Mouse (Mus musculus) heart, embryonic 15.5 days (tissue): ENCODE measurements around the gene Bloc1s3. TPM values are rescaled to one million over a fixed set of nuclear protein-coding genes. Genes with fewer than 3 reads are reported as not detected.
"Not testable (repeated sequence)": the region's sequence is repeated elsewhere in the genome, so short reads cannot be mapped to it uniquely, and the experiment has no call there.

Experiments
- ATAC-seq: fragments of 200-750 bp; cut with Nextera tagmentation; replicated peaks from 2 replicates; pipeline ENCODE4 v1.8.0; 2017; ENCODE audit warnings: low read depth, moderate TSS enrichment; ENCODE audit not compliant: insufficient number of reproducible peaks, insufficient read depth, low FRiP score
- H3K27ac ChIP-seq: fragments of 300-500 bp; sonication (generic); 2 replicates; pipeline ENCODE4 v1.5.1; 2015; ENCODE audit warnings: mild to moderate bottlenecking, inconsistent platforms
- H3K27me3 ChIP-seq: fragments of 300-500 bp; sonication (generic); 2 replicates; pipeline ENCODE4 v1.6.1; 2015; ENCODE audit warnings: inconsistent platforms
- H3K36me3 ChIP-seq: fragments of 300-500 bp; sonication (generic); 2 replicates; pipeline ENCODE4 v1.6.1; 2015; ENCODE audit warnings: mild to moderate bottlenecking, inconsistent platforms
- H3K4me1 ChIP-seq: fragments of 300-500 bp; sonication (generic); replicated peaks from 2 replicates; pipeline ENCODE4 v1.6.1; 2015; ENCODE audit warnings: inconsistent platforms
- H3K4me2 ChIP-seq: fragments of 300-500 bp; sonication (generic); 2 replicates; pipeline ENCODE4 v1.6.1; 2015; ENCODE audit warnings: inconsistent platforms, mild to moderate bottlenecking, moderate library complexity
- H3K4me3 ChIP-seq: fragments of 300-500 bp; sonication (generic); 2 replicates; pipeline ENCODE4 v1.5.1; 2015; ENCODE audit warnings: mild to moderate bottlenecking, inconsistent platforms
- H3K9ac ChIP-seq: fragments of 300-500 bp; sonication (generic); 2 replicates; pipeline ENCODE4 v1.6.1; 2015; ENCODE audit warnings: mild to moderate bottlenecking, inconsistent platforms
- H3K9me3 ChIP-seq: fragments of 300-500 bp; sonication (generic); replicated peaks from 2 replicates; pipeline ENCODE4 v1.6.1; 2016; ENCODE audit warnings: inconsistent platforms
- WGBS: fragments of 180-500 bp; shearing (Covaris S2); methylation state at CpG from one replicate; pipeline ENCODE4 v1.1.7; 2015; ENCODE audit warnings: mixed read lengths; 5-methylcytosine and 5-hydroxymethylcytosine counted together
- polyA plus RNA-seq: library from polyadenylated mRNA; unstranded; fragments of >200 nt; fragmentation: Nextera tagmentation; extraction: Ambion mirVana; gene quantifications from 2 replicates; pipeline ENCODE4 v1.2.1, GENCODE M21; 2015

Gene Bloc1s3
- polyA plus RNA-seq, 1 experiment from 2014 or later: 1.7 TPM

- no peaks in the 10 kb centered on the region for H3K36me3 ChIP-seq
- ATAC-seq: no peak
- H3K27me3 ChIP-seq: peaks cover 9% of the 10 kb centered on the region
- no peaks in the 10 kb centered on the region for H3K9me3 ChIP-seq
- no peak overlapping the region for H3K4me3 ChIP-seq
- no peak overlapping the region for H3K27ac ChIP-seq
- H3K4me1 ChIP-seq: peaks cover 15% of the 10 kb centered on the region
- no peak overlapping the region for H3K4me2 ChIP-seq
- H3K9ac ChIP-seq: no peak overlapping the region
- WGBS: 69% methylated on average over 6 of the region's 6 CpGs
These were observed 4.2 kb upstream of the Bloc1s3 start for GRCm38 (mm10) chr7:19512353-19512752.

- not testable (repeated sequence) for H3K9ac ChIP-seq, ATAC-seq, H3K27ac ChIP-seq, H3K36me3 ChIP-seq, H3K4me2 ChIP-seq, H3K27me3 ChIP-seq, H3K4me3 ChIP-seq, H3K9me3 ChIP-seq
- H3K4me1 ChIP-seq: peaks cover 18% of the 10 kb centered on the region
- WGBS: 76% methylated on average over 7 of the region's 7 CpGs
These were observed 3.8 kb upstream of the Bloc1s3 start for GRCm38 (mm10) chr7:19511934-19512333.

GRCm38 (mm10) chr7:19509786-19510185 is 1.6 kb upstream of the Bloc1s3 start:
- Histone ChIP-seq H3K4me2 (peak overlapping the region; percentile 90), H3K9ac (peak overlapping the region; percentile 33; the same call in 1 of the 2 replicates), H3K36me3 (no peaks in the 10 kb centered on the region), H3K4me1 (peaks cover 24% of the 10 kb centered on the region), H3K4me3 (peak overlapping the region; percentile 88), H3K9me3 (no peaks in the 10 kb centered on the region), H3K27ac (peak overlapping the region; percentile 78; the same call in 1 of the 2 replicates), H3K27me3 (no peaks in the 10 kb centered on the region)
- 92% methylated on average over 7 of the region's 7 CpGs for WGBS
- no peak for ATAC-seq

- peaks cover 24% of the 10 kb centered on the region for H3K4me1 ChIP-seq
- ATAC-seq: no peak
- H3K9me3 ChIP-seq: no peaks in the 10 kb centered on the region
- H3K4me2 ChIP-seq: peak overlapping the region; percentile 90
- no peaks in the 10 kb centered on the region for H3K27me3 ChIP-seq
- WGBS: 3% methylated on average over 15 of the region's 15 CpGs
- H3K36me3 ChIP-seq: no peaks in the 10 kb centered on the region
- H3K9ac ChIP-seq: peak overlapping the region; percentile 82
- H3K27ac ChIP-seq: peak overlapping the region; percentile 78
- H3K4me3 ChIP-seq: peak overlapping the region; percentile 88
These were observed 879 bp upstream of the Bloc1s3 start for GRCm38 (mm10) chr7:19508924-19509568.

GRCm38 (mm10) chr7:19507612-19507981 is 570 bp downstream of the Bloc1s3 start:
- Histone ChIP-seq H3K4me3 (peak overlapping the region; percentile 88), H3K36me3 (no peaks in the 10 kb centered on the region), H3K9ac (peak overlapping the region; percentile 82), H3K4me2 (peak overlapping the region; percentile 90), H3K9me3 (no peaks in the 10 kb centered on the region), H3K27ac (no peak overlapping the region), H3K27me3 (no peaks in the 10 kb centered on the region), H3K4me1 (peaks cover 28% of the 10 kb centered on the region)
- 4% methylated on average over 18 of the region's 18 CpGs for WGBS
- no peak for ATAC-seq

GRCm38 (mm10) chr7:19506969-19507611 is 1.1 kb downstream of the Bloc1s3 start:
- 1% methylated on average over 68 of the region's 71 CpGs for WGBS
- ATAC-seq: no peak
- no peak overlapping the region for H3K27ac ChIP-seq

GRCm38 (mm10) chr7:19506326-19506725 is 1.8 kb downstream of the Bloc1s3 start:
- Histone ChIP-seq H3K27ac (no peak overlapping the region), H3K27me3 (no peaks in the 10 kb centered on the region), H3K9me3 (no peaks in the 10 kb centered on the region), H3K36me3 (no peaks in the 10 kb centered on the region), H3K4me2 (peak overlapping the region; percentile 90; the same call in 1 of the 2 replicates), H3K4me3 (no peak overlapping the region), H3K9ac (no peak overlapping the region), H3K4me1 (peaks cover 28% of the 10 kb centered on the region)
- 36% methylated on average over 6 of the region's 6 CpGs for WGBS
- ATAC-seq: no peak

More at GRCm38 (mm10) chr7:19506969-19507611, 1.1 kb downstream of the Bloc1s3 start:
- H3K27me3 ChIP-seq: no peaks in the 10 kb centered on the region
- no peaks in the 10 kb centered on the region for H3K9me3 ChIP-seq
- H3K9ac ChIP-seq: peak overlapping the region; percentile 59
- H3K4me2 ChIP-seq: peak overlapping the region; percentile 90
- H3K36me3 ChIP-seq: no peaks in the 10 kb centered on the region
- peak overlapping the region; percentile 88 for H3K4me3 ChIP-seq
- peaks cover 28% of the 10 kb centered on the region for H3K4me1 ChIP-seq

- Histone ChIP-seq H3K9me3 (no peaks in the 10 kb centered on the region), H3K27me3 (no peaks in the 10 kb centered on the region), H3K9ac (no peak overlapping the region), H3K36me3 (no peaks in the 10 kb centered on the region), H3K4me1 (peaks cover 19% of the 10 kb centered on the region), H3K4me2 (no peak overlapping the region), H3K27ac (no peak overlapping the region), H3K4me3 (no peak overlapping the region)
- WGBS: 21% methylated on average over 5 of the region's 5 CpGs
- ATAC-seq: no peak
These were observed 4.6 kb downstream of the Bloc1s3 start for GRCm38 (mm10) chr7:19503481-19504068.

GRCm38 (mm10) chr7:19501658-19502057 is 6.5 kb downstream of the Bloc1s3 start:
- H3K27ac ChIP-seq: no peak overlapping the region
- no peaks in the 10 kb centered on the region for H3K27me3 ChIP-seq
- H3K9me3 ChIP-seq: no peaks in the 10 kb centered on the region
- H3K9ac ChIP-seq: no peak overlapping the region
- H3K4me2 ChIP-seq: no peak overlapping the region
- peaks cover 7% of the 10 kb centered on the region for H3K4me1 ChIP-seq
- no peaks in the 10 kb centered on the region for H3K36me3 ChIP-seq
- ATAC-seq: no peak
- no peak overlapping the region for H3K4me3 ChIP-seq
- 76% methylated on average over 4 of the region's 4 CpGs for WGBS

GRCm38 (mm10) chr7:19500420-19501363 is 7.5 kb downstream of the Bloc1s3 start:
- H3K9ac ChIP-seq: no peak overlapping the region
- no peaks in the 10 kb centered on the region for H3K27me3 ChIP-seq
- 66% methylated on average over 12 of the region's 12 CpGs for WGBS
- no peak overlapping the region for H3K27ac ChIP-seq
- H3K4me3 ChIP-seq: no peak overlapping the region
- no peaks in the 10 kb centered on the region for H3K9me3 ChIP-seq
- no peak for ATAC-seq
- no peaks in the 10 kb centered on the region for H3K36me3 ChIP-seq
- H3K4me2 ChIP-seq: no peak overlapping the region
- H3K4me1 ChIP-seq: peaks cover 6% of the 10 kb centered on the region

- Histone ChIP-seq H3K27me3 (no peaks in the 10 kb centered on the region), H3K4me2 (no peak overlapping the region), H3K36me3 (no peaks in the 10 kb centered on the region), H3K4me3 (no peak overlapping the region), H3K27ac (no peak overlapping the region), H3K9ac (no peak overlapping the region), H3K9me3 (no peaks in the 10 kb centered on the region), H3K4me1 (peaks cover 11% of the 10 kb centered on the region)
- 60% methylated on average over 4 of the region's 4 CpGs for WGBS
- ATAC-seq: no peak
These were observed 9.8 kb downstream of the Bloc1s3 start for GRCm38 (mm10) chr7:19498326-19498725.
